ENCODE assay signal across 8 mouse cellular contexts in the genomic region with DNA sequence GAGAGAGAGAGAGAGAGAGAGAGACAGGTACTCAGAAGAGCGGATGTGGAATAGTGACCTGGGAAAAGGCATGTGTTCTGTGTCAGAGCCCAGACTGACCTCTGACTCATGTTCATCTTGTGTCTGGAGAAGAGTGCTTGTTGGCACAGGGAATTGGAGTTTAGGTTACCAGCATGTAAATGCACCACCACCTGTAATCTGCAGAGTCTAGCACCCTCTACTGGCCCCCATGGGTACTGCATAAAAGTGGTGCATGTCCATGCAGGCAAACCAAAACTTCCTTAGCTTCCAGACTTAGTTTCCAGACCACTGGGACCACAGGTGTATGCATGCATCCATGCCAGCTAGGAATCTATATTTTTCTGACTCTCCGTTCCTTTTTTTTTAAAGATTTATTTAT. TPM values are rescaled to one million over a fixed set of nuclear protein-coding genes. Genes with fewer than 3 reads are reported as not detected.
A peak's percentile ranks its signal among the peaks of the same experiment; 100 is the strongest.
DNase-seq lines count a peak whose midpoint lies in the region; ATAC-seq and TF ChIP-seq lines count a peak whose summit lies in the region.

No protein-coding gene starts in this region.

- intact Hi-C loops in left cerebral cortex, postnatal 36 days (cut with DNase I): loop anchor here (1.0 to 10.0 kb wide), 3 partner anchors 46 to 161 kb away; a partner anchor contains a TSS

- peak; percentile 99 for TF ChIP-seq CTCF in intestine, postnatal 0 days (IDR thresholded peaks at IDR 0.05; ENCODE audit: low read depth)
- TF ChIP-seq CTCF in midbrain, postnatal 0 days (IDR thresholded peaks at IDR 0.05): peak; percentile 96

- peak; percentile 91 for DNase-seq in hindbrain, embryonic 11.5 days (ENCODE audit: low spot score)
- peak; percentile 88 to 92 for DNase-seq in cerebellum, postnatal 10 days
- peak; percentile 53 for DNase-seq in gastrocnemius, postnatal 25 days
- DNase-seq in left cerebral cortex, postnatal 36 days (ENCODE audit: low spot score in 2 of 2): peak; percentile 58 to 63
- peak; percentile 80 for DNase-seq in midbrain, postnatal 0 days (ENCODE audit: low spot score)
- peak; percentile 84 to 93 for DNase-seq in spleen, postnatal 4 days (ENCODE audit: low spot score in 2 of 2)

- no peaks in the 10 kb centered on the region for H3K4me1 ChIP-seq in hindbrain, embryonic 11.5 days (replicated peaks; ENCODE audit: control insufficient read depth, insufficient read depth, low read length)
- 0 out of 2 replicates have a peak, but pooled peaks cover 3% of the 10 kb centered on the region for H3K4me1 ChIP-seq in hindbrain, embryonic 13.5 days (replicated peaks)
- H3K4me1 ChIP-seq in intestine, postnatal 0 days (replicated peaks; ENCODE audit: control insufficient read depth, insufficient read depth, low read length): no peaks in the 10 kb centered on the region
- no peaks in the 10 kb centered on the region for H3K4me1 ChIP-seq in midbrain, postnatal 0 days (ENCODE audit: insufficient read depth, low read length)

- no peak overlapping the region for H3K4me3 ChIP-seq in hindbrain, embryonic 11.5 days (ENCODE audit: low read depth, low read length)
- H3K4me3 ChIP-seq in hindbrain, embryonic 13.5 days: no peak overlapping the region
- H3K4me3 ChIP-seq in intestine, postnatal 0 days (ENCODE audit: low read depth, low read length): no peak overlapping the region
- no peak overlapping the region for H3K4me3 ChIP-seq in midbrain, postnatal 0 days (ENCODE audit: low read depth, low read length)

- H3K27me3 ChIP-seq in hindbrain, embryonic 11.5 days (ENCODE audit: control insufficient read depth, insufficient read depth, low read length): no peaks in the 10 kb centered on the region
- 0 out of 2 replicates have a peak, but pooled peaks cover 5% of the 10 kb centered on the region for H3K27me3 ChIP-seq in hindbrain, embryonic 13.5 days
- no peaks in the 10 kb centered on the region for H3K27me3 ChIP-seq in intestine, postnatal 0 days (replicated peaks; ENCODE audit: control insufficient read depth, insufficient read depth, low read length)
- no peaks in the 10 kb centered on the region for H3K27me3 ChIP-seq in midbrain, postnatal 0 days (ENCODE audit: insufficient read depth, low read length)

- WGBS in hindbrain, embryonic 11.5 days: 54% methylated on average over 2 of the region's 2 CpGs
- WGBS in hindbrain, embryonic 13.5 days: 54% methylated on average over 2 of the region's 2 CpGs
- WGBS in intestine, postnatal 0 days: 35% methylated on average over 2 of the region's 2 CpGs
- WGBS in midbrain, postnatal 0 days: 55% methylated on average over 2 of the region's 2 CpGs

- no peaks in the 10 kb centered on the region for H3K36me3 ChIP-seq in hindbrain, embryonic 11.5 days (ENCODE audit: control insufficient read depth, insufficient read depth, low read length)
- H3K36me3 ChIP-seq in hindbrain, embryonic 13.5 days: no peaks in the 10 kb centered on the region
- no peaks in the 10 kb centered on the region for H3K36me3 ChIP-seq in intestine, postnatal 0 days (ENCODE audit: control insufficient read depth, insufficient read depth)
- H3K36me3 ChIP-seq in midbrain, postnatal 0 days (ENCODE audit: insufficient read depth, low read length): no peaks in the 10 kb centered on the region

- H3K9me3 ChIP-seq in hindbrain, embryonic 11.5 days (ENCODE audit: control insufficient read depth, low read length): no peaks in the 10 kb centered on the region
- H3K9me3 ChIP-seq in hindbrain, embryonic 13.5 days: no peaks in the 10 kb centered on the region
- no peaks in the 10 kb centered on the region for H3K9me3 ChIP-seq in intestine, postnatal 0 days (ENCODE audit: control insufficient read depth)
- H3K9me3 ChIP-seq in midbrain, postnatal 0 days (ENCODE audit: low read length): no peaks in the 10 kb centered on the region

- no peak overlapping the region for H3K27ac ChIP-seq in hindbrain, embryonic 11.5 days (ENCODE audit: low read depth, low read length)
- H3K27ac ChIP-seq in hindbrain, embryonic 13.5 days: no peak overlapping the region
- H3K27ac ChIP-seq in intestine, postnatal 0 days (ENCODE audit: low read depth, low read length): no peak overlapping the region
- H3K27ac ChIP-seq in midbrain, postnatal 0 days (ENCODE audit: low read depth, low read length): no peak overlapping the region

- ATAC-seq in hindbrain, embryonic 11.5 days (ENCODE audit: low FRiP score): peak; percentile 45; the same call in 1 of the 2 replicates
- ATAC-seq in hindbrain, embryonic 13.5 days (ENCODE audit: low FRiP score): no peak
- peak; percentile 75 for ATAC-seq in intestine, postnatal 0 days
- no peak for ATAC-seq in midbrain, postnatal 0 days (ENCODE audit: low FRiP score)

- H3K9ac ChIP-seq in hindbrain, embryonic 11.5 days (ENCODE audit: low read depth, low read length): no peak overlapping the region
- H3K9ac ChIP-seq in hindbrain, embryonic 13.5 days: no peak overlapping the region
- no peak overlapping the region for H3K9ac ChIP-seq in intestine, postnatal 0 days (ENCODE audit: low read depth, low read length)
- H3K9ac ChIP-seq in midbrain, postnatal 0 days (replicated peaks; ENCODE audit: low read length, poor library complexity, severe bottlenecking): no peak overlapping the region

- no peak overlapping the region for H3K4me2 ChIP-seq in hindbrain, embryonic 11.5 days (replicated peaks; ENCODE audit: low read depth, low read length)
- H3K4me2 ChIP-seq in hindbrain, embryonic 13.5 days: no peak overlapping the region
- no peak overlapping the region for H3K4me2 ChIP-seq in intestine, postnatal 0 days (replicated peaks; ENCODE audit: low read depth)
- no peak overlapping the region for H3K4me2 ChIP-seq in midbrain, postnatal 0 days (ENCODE audit: low read depth, low read length, poor library complexity, severe bottlenecking)

RNA-seq across cellular contexts. Expression of a gene that starts 5.9 kb away (rescaled TPM):
- polyA plus RNA-seq in hindbrain, embryonic 11.5 days (2014; fragmentation: Nextera tagmentation; extraction: Ambion mirVana): 18.9 and 19.5 TPM in 2 replicates
- polyA plus RNA-seq in hindbrain, embryonic 13.5 days (2015; fragmentation: Nextera tagmentation; extraction: Ambion mirVana): 11.1 and 13.1 TPM in 2 replicates
- 10 to 100 TPM; 54.4 to 61.5 TPM for total RNA-seq in gastrocnemius, postnatal 25 days (2021)
- 11.2 and 11.7 TPM in 2 replicates for polyA plus RNA-seq in intestine, postnatal 0 days (2015; fragmentation: Nextera tagmentation; extraction: Ambion mirVana)
- 10 to 100 TPM; 12.1 to 15.6 TPM for total RNA-seq in left cerebral cortex, postnatal 36 days (2021)
- total RNA-seq in midbrain, postnatal 0 days (2014; rRNA removed): 11.1 and 12.9 TPM in 2 replicates
- polyA plus RNA-seq in midbrain, postnatal 0 days (2015; fragmentation: Nextera tagmentation; extraction: Ambion mirVana): 5.2 and 5.3 TPM in 2 replicates

RNA-seq across cellular contexts. Expression of a gene that starts 8.3 kb away (rescaled TPM):
- 1.3 and 1.5 TPM in 2 replicates for polyA plus RNA-seq in hindbrain, embryonic 11.5 days (2014; fragmentation: Nextera tagmentation; extraction: Ambion mirVana)
- polyA plus RNA-seq in hindbrain, embryonic 13.5 days (2015; fragmentation: Nextera tagmentation; extraction: Ambion mirVana): 0.75 and 1.3 TPM in 2 replicates
- under 1 TPM; 0.41 to 0.94 TPM for total RNA-seq in gastrocnemius, postnatal 25 days (2021)
- polyA plus RNA-seq in intestine, postnatal 0 days (2015; fragmentation: Nextera tagmentation; extraction: Ambion mirVana): 0.37 and 0.42 TPM in 2 replicates
- total RNA-seq in left cerebral cortex, postnatal 36 days (2021): 10 to 100 TPM; 31.3 to 33.2 TPM
- total RNA-seq in midbrain, postnatal 0 days (2014; rRNA removed): 2.5 and 4.4 TPM in 2 replicates
- polyA plus RNA-seq in midbrain, postnatal 0 days (2015; fragmentation: Nextera tagmentation; extraction: Ambion mirVana): 1.2 and 2.5 TPM in 2 replicates

RNA-seq across cellular contexts. Expression of a gene that starts 25.6 kb away (rescaled TPM):
- 25.2 and 31.1 TPM in 2 replicates for polyA plus RNA-seq in hindbrain, embryonic 11.5 days (2014; fragmentation: Nextera tagmentation; extraction: Ambion mirVana)
- 19.6 and 21.7 TPM in 2 replicates for polyA plus RNA-seq in hindbrain, embryonic 13.5 days (2015; fragmentation: Nextera tagmentation; extraction: Ambion mirVana)
- 10 to 100 TPM; 31.0 to 35.6 TPM for total RNA-seq in gastrocnemius, postnatal 25 days (2021)
- 22.9 and 23.2 TPM in 2 replicates for polyA plus RNA-seq in intestine, postnatal 0 days (2015; fragmentation: Nextera tagmentation; extraction: Ambion mirVana)
- 10 to 100 TPM in 1 of 2 experiments, 1 to 10 TPM in 1; 9.2 to 10.2 TPM for total RNA-seq in left cerebral cortex, postnatal 36 days (2021)
- total RNA-seq in midbrain, postnatal 0 days (2014; rRNA removed): 17.1 and 29.5 TPM in 2 replicates
- 21.4 and 23.0 TPM in 2 replicates for polyA plus RNA-seq in midbrain, postnatal 0 days (2015; fragmentation: Nextera tagmentation; extraction: Ambion mirVana)

RNA-seq across cellular contexts. Expression of a gene that starts 39.7 kb away (rescaled TPM):
- polyA plus RNA-seq in hindbrain, embryonic 11.5 days (2014; fragmentation: Nextera tagmentation; extraction: Ambion mirVana): 0.11 TPM in 1 of 2 replicates, not detected in the other
- 0.14 and 0.21 TPM in 2 replicates for polyA plus RNA-seq in hindbrain, embryonic 13.5 days (2015; fragmentation: Nextera tagmentation; extraction: Ambion mirVana)
- total RNA-seq in gastrocnemius, postnatal 25 days (2021): under 1 TPM in 1 of 2 experiments, not detected in 1; 0.13 TPM
- polyA plus RNA-seq in intestine, postnatal 0 days (2015; fragmentation: Nextera tagmentation; extraction: Ambion mirVana): not detected in 2 replicates
- total RNA-seq in left cerebral cortex, postnatal 36 days (2021): not detected
- total RNA-seq in midbrain, postnatal 0 days (2014; rRNA removed): 0.22 TPM in 1 of 2 replicates, not detected in the other
- polyA plus RNA-seq in midbrain, postnatal 0 days (2015; fragmentation: Nextera tagmentation; extraction: Ambion mirVana): 0.13 TPM in 1 of 2 replicates, not detected in the other

RNA-seq across cellular contexts. Expression of a gene that starts 45.9 kb away (rescaled TPM):
- polyA plus RNA-seq in hindbrain, embryonic 11.5 days (2014; fragmentation: Nextera tagmentation; extraction: Ambion mirVana): 43.1 and 43.8 TPM in 2 replicates
- polyA plus RNA-seq in hindbrain, embryonic 13.5 days (2015; fragmentation: Nextera tagmentation; extraction: Ambion mirVana): 24.6 and 29.5 TPM in 2 replicates
- 1 to 10 TPM; 2.0 to 3.5 TPM for total RNA-seq in gastrocnemius, postnatal 25 days (2021)
- polyA plus RNA-seq in intestine, postnatal 0 days (2015; fragmentation: Nextera tagmentation; extraction: Ambion mirVana): 8.6 and 10.6 TPM in 2 replicates
- 1 to 10 TPM; 5.6 to 5.9 TPM for total RNA-seq in left cerebral cortex, postnatal 36 days (2021)
- total RNA-seq in midbrain, postnatal 0 days (2014; rRNA removed): 11.0 and 14.6 TPM in 2 replicates
- 7.7 and 8.1 TPM in 2 replicates for polyA plus RNA-seq in midbrain, postnatal 0 days (2015; fragmentation: Nextera tagmentation; extraction: Ambion mirVana)

Comparison
In these comparisons a context has a peak if more than half of its experiments do, and no peak if none do; other contexts are left out.
1. ATAC-seq: peak in hindbrain, embryonic 11.5 days (single experiment) and intestine, postnatal 0 days (single experiment); none in hindbrain, embryonic 13.5 days (single experiment) and midbrain, postnatal 0 days (single experiment).
2. Peak in every context shown above with its lines, with median percentiles within 50 percentile points of each other: DNase-seq.